Mouse (Mus musculus): ENCODE measurements around the gene Ogfod3.
A peak's percentile ranks its signal among the peaks of the same experiment; 100 is the strongest.

The Ogfod3 gene

GRCm38 (mm10) chr11:121199851-121200250, 4.7 kb downstream of the Ogfod3 start:
- no peak for DNase-seq (ENCODE audit: low spot score in 2 of 2)

- no peak for DNase-seq (ENCODE audit: low spot score in 2 of 2)
These were observed 5.9 kb downstream of the Ogfod3 start for GRCm38 (mm10) chr11:121198622-121199021.

GRCm38 (mm10) chr11:121193415-121193814, 11.1 kb downstream of the Ogfod3 start:
- DNase-seq (ENCODE audit: low spot score in 2 of 2): no peak

DNA sequence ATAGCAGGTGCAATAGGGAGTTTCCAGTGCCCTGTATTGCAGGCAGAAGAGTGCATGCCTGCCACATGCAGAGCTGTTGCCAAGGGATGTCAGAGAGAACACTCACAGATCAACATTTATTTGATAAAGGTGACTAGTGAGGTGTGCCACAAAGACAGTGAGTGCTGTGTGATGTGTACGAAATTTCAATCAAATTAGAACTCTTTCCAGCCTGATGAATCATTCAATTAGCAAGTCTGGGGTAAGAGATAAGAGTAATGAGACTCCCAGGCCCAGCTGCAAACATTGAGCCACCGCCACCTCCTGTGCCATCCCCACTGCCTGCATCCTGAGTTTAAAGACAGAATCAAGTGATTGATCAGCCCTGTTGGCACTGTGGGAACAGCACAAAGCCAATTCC, 11.8 kb downstream of the Ogfod3 start:
- no peak for DNase-seq (ENCODE audit: low spot score in 2 of 2)

DNA sequence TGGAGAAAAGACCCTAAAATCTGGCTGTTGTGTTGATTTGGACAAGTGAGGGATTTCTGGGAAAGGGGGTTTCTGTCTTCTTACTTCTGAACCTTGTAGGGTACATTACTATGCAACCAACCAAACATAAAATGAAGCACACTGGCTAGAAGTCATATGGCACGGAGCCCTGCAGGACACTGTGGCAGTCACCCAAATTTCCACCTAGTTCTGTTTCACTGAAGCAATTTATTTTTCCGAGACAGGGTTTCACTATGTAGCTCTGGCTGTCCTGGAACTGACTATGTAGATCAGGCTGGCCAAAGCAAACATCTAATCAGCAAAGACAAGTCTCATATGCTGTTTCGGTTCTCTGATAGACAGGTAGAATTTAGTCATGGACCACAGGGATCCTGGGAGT, 14.8 kb downstream of the Ogfod3 start:
- DNase-seq (ENCODE audit: low spot score in 2 of 2): no peak

- DNase-seq (ENCODE audit: low spot score in 2 of 2): peak in 1 of 2 experiments; percentile 70
These were observed 27.9 kb downstream of the Ogfod3 start for GRCm38 (mm10) chr11:121176285-121177270.

DNA sequence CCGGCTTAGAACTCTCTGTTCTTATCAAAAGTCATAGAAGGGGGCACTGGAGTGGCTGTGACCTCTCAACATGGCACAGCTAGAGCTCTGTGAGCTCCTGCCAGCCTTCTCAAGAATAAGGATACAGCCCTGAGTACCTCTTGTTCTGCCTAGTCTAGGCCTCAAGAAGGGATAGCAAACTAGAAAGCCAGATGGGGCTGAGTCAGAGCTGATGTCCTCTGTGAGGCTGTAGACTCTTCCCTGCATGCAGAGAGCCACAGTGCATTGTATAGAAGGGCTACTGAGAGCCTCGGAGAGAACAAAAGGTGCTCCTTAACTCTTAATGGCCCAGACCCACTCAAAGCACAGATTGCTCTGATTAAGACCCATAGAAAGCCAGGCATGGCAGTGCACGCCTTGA, 30.3 kb downstream of the Ogfod3 start:
- DNase-seq (ENCODE audit: low spot score in 2 of 2): no peak

- DNase-seq (ENCODE audit: low spot score in 2 of 2): no peak
These were observed 31.3 kb downstream of the Ogfod3 start for GRCm38 (mm10) chr11:121173203-121173602.

GRCm38 (mm10) chr11:121163751-121164150, 40.8 kb downstream of the Ogfod3 start:
- DNase-seq (ENCODE audit: low spot score in 2 of 2): no peak

- no peak for DNase-seq (ENCODE audit: low spot score in 2 of 2)
These were observed 43.7 kb downstream of the Ogfod3 start for GRCm38 (mm10) chr11:121160636-121161346.

- DNase-seq (ENCODE audit: low spot score in 2 of 2): no peak
These were observed 44.5 kb downstream of the Ogfod3 start, which contains the start of gene Uts2r for GRCm38 (mm10) chr11:121159971-121160370. Gene Uts2r (plus strand): TSS chr11:121160271.

GRCm38 (mm10) chr11:121156411-121156891, 48.1 kb downstream of the Ogfod3 start:
- DNase-seq (ENCODE audit: low spot score in 2 of 2): no peak

GRCm38 (mm10) chr11:121154203-121154602, 50.3 kb downstream of the Ogfod3 start:
- no peak for DNase-seq (ENCODE audit: low spot score in 2 of 2)

- DNase-seq (ENCODE audit: low spot score in 2 of 2): no peak
These were observed 56.3 kb downstream of the Ogfod3 start for GRCm38 (mm10) chr11:121148193-121148592.

GRCm38 (mm10) chr11:121145865-121146264, 58.6 kb downstream of the Ogfod3 start, which contains the start of gene Tex19.1:
Gene Tex19.1 (plus strand): TSS chr11:121146143.
- DNase-seq (ENCODE audit: low spot score in 2 of 2): no peak

- DNase-seq (ENCODE audit: low spot score in 2 of 2): no peak
These were observed 61.0 kb downstream of the Ogfod3 start for GRCm38 (mm10) chr11:121143325-121144015.

DNA sequence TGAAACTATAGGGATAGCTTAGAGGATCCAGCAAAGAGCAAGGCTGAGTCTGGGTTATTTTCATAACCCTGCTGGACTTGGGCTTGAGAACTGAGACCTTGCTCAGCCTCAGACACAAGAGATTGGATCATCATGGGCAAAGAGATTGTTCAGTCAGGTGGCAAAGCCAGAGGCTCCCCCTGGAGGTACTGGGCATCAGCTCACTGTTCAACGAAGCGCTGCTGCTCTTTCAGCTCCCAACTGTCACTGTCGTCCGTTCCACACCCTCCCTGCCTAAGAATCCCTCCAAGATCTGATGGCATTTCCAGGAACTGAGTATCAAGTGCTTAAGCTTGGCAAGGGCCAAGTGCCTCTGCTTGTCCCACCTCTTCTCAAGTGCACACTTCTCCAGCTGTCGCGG, 65.8 kb downstream of the Ogfod3 start:
- no peak for DNase-seq (ENCODE audit: low spot score in 2 of 2)

DNA sequence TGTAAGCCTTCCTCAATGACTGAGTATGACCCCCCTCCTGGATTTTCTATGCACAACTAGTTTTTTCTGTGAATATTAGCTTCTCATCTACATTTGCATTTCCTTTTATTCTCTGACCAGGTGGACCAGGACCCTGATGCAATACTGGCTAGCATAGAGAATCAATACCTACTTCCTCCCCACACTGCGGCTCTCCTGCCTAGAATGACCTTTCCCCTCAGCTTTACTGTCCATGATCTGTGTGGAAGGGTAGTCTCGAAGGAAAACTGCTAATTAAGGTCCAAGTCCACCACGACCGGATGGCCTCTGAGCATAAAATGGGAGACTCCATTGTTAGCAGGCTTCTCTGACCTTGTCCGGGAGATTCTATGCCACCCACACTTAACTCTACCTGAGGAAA, 66.8 kb downstream of the Ogfod3 start:
- DNase-seq (ENCODE audit: low spot score in 2 of 2): no peak

DNA sequence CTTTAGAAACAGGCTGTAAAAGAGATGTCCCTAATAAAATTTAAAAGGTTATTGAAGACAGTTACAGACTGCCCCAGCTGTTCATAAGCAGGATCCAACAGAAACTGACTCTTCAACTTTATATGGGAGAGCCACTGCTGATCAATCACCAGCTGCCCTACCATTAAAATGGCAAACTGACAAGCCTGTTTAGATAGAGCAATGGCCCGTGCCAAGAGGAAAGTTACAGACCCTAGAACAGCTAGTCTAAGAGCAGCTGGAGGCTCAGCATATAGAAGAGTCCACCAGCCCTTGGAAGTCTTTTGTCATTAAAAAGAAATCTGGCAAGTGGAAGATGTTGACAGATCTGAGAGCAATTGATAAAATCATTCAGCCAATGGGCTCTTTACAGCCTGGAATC, 69.9 kb downstream of the Ogfod3 start:
- no peak for DNase-seq (ENCODE audit: low spot score in 2 of 2)

DNA sequence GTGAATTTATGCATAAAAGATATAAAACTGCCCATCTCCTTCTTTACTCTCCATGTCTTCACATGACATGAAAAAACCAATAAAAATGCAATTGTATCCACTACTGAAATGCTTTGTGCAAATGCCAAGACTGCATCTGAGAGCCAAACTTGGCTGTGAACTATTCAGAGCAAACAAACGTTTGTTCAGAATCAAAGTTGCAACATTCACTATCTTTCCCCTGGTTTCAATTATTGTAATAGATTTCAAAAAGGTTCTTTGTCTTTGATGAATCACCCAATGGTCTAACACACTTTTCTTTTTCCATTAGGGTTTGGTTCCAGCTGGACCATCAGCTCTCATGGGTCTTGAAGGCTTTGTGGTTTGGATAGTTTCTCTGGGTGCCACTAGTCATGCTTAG, 74.9 kb downstream of the Ogfod3 start:
- no peak for DNase-seq (ENCODE audit: low spot score in 2 of 2)
